Mouse (Mus musculus) hindbrain, embryonic 14.5 days (tissue): ENCODE measurements around the gene Ssh2. TPM values are rescaled to one million over a fixed set of nuclear protein-coding genes. Genes with fewer than 3 reads are reported as not detected.

Experiments used
- ATAC-seq: fragments of 200-750 bp; cut with Nextera tagmentation; 2 replicates; pipeline ENCODE4 v1.8.0; 2017; ENCODE audit warnings: moderate number of reproducible peaks, mild to moderate bottlenecking, moderate TSS enrichment, moderate library complexity; ENCODE audit not compliant: low FRiP score
- DNase-seq: peaks from one replicate; pipeline ENCODE4 v3.0.0-alpha.2; 2015; ENCODE audit warnings: low spot score
- H3K27ac ChIP-seq: fragments of 300-500 bp; sonication (generic); 2 replicates; pipeline ENCODE4 v1.5.1; 2014; ENCODE audit warnings: mild to moderate bottlenecking, moderate library complexity
- H3K27me3 ChIP-seq: fragments of 300-500 bp; sonication (generic); 2 replicates; pipeline ENCODE4 v1.6.1; 2014; ENCODE audit warnings: mild to moderate bottlenecking, low read length, mixed read lengths; ENCODE audit not compliant: control insufficient read depth, insufficient read depth
- H3K36me3 ChIP-seq: fragments of 300-500 bp; sonication (generic); replicated peaks from 2 replicates; pipeline ENCODE4 v1.6.1; 2014; ENCODE audit not compliant: control insufficient read depth, insufficient read depth
- H3K4me1 ChIP-seq: fragments of 300-500 bp; sonication (generic); replicated peaks from 2 replicates; pipeline ENCODE4 v1.6.1; 2014; ENCODE audit warnings: antibody characterized with exemption, low read length, mixed read lengths; ENCODE audit not compliant: control insufficient read depth, insufficient read depth
- H3K4me2 ChIP-seq: fragments of 300-500 bp; sonication (generic); replicated peaks from 2 replicates; pipeline ENCODE4 v1.6.1; 2014; ENCODE audit warnings: mild to moderate bottlenecking, moderate library complexity
- H3K4me3 ChIP-seq: fragments of 300-500 bp; sonication (generic); replicated peaks from 2 replicates; pipeline ENCODE4 v1.5.1; 2014; ENCODE audit warnings: mild to moderate bottlenecking, low read length
- H3K9ac ChIP-seq: fragments of 300-500 bp; sonication (generic); 2 replicates; pipeline ENCODE4 v1.6.1; 2014
- H3K9me3 ChIP-seq: fragments of 300-500 bp; sonication (generic); 2 replicates; pipeline ENCODE4 v1.6.1; 2016; ENCODE audit warnings: low read length; ENCODE audit not compliant: control insufficient read depth
- WGBS: fragments of 180-500 bp; shearing (Covaris S2); extraction: QIAGEN DNeasy Blood & Tissue Kit; methylation state at CpG from one replicate; pipeline ENCODE4 v1.1.7; 2014; 5-methylcytosine and 5-hydroxymethylcytosine counted together
- polyA plus RNA-seq: library from polyadenylated mRNA; unstranded; fragments of >200 nt; fragmentation: Nextera tagmentation; extraction: Ambion mirVana; gene quantifications from 2 replicates; pipeline ENCODE4 v1.2.1, GENCODE M21; 2014

Gene Ssh2
- polyA plus RNA-seq, 1 experiment from 2014 or later = 23.2 TPM

- Histone ChIP-seq H3K36me3 (no peaks in the 10 kb centered on the region), H3K4me1 (no peaks in the 10 kb centered on the region), H3K4me2 (no peak within 1 kb of the TSS), H3K9ac (no peak within 1 kb of the TSS), H3K27ac (no peak within 1 kb of the TSS), H3K27me3 (no peaks in the 10 kb centered on the region), H3K4me3 (no peak within 1 kb of the TSS), H3K9me3 (no peaks in the 10 kb centered on the region)
- DNase-seq (no peak), ATAC-seq (no peak)
- 92% methylated on average over 6 of the region's 6 CpGs for WGBS
These were observed 27.2 kb upstream of the Ssh2 start, which contains the start of gene Efcab5 for GRCm38 (mm10) chr11:77188868-77189267. Efcab5 (minus strand) TSS chr11:77188968.

DNA sequence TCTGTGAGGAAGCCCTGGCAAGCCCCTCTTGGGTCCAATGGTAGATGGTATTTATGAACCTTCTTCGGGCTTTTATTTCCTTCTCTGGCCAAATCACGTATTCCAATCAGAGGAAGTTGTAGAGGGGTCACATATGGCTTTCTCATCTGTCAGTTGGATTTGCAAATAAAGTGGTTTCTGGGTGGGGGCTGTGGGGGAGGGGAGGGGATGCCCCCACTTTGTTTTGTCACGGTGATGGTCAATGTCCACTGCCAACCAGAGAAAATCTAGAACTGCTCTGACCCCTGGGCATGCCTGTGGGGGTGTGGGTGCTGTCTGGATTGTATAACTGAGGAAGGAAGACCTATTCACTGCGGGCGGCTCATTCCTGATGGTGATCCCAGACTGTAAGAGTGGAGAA lies 22.7 kb upstream of the Ssh2 start:
- H3K27me3 ChIP-seq = no peaks in the 10 kb centered on the region
- no peak overlapping the region for H3K27ac ChIP-seq
- H3K4me1 ChIP-seq = no peaks in the 10 kb centered on the region
- no peak overlapping the region for H3K4me3 ChIP-seq
- H3K36me3 ChIP-seq = no peaks in the 10 kb centered on the region
- H3K9me3 ChIP-seq = no peaks in the 10 kb centered on the region
- H3K9ac ChIP-seq = no peak overlapping the region
- DNase-seq = no peak
- whole genome bisulfite sequencing = 57% methylated on average over 5 of the region's 5 CpGs
- ATAC-seq = no peak
- no peak overlapping the region for H3K4me2 ChIP-seq

DNA sequence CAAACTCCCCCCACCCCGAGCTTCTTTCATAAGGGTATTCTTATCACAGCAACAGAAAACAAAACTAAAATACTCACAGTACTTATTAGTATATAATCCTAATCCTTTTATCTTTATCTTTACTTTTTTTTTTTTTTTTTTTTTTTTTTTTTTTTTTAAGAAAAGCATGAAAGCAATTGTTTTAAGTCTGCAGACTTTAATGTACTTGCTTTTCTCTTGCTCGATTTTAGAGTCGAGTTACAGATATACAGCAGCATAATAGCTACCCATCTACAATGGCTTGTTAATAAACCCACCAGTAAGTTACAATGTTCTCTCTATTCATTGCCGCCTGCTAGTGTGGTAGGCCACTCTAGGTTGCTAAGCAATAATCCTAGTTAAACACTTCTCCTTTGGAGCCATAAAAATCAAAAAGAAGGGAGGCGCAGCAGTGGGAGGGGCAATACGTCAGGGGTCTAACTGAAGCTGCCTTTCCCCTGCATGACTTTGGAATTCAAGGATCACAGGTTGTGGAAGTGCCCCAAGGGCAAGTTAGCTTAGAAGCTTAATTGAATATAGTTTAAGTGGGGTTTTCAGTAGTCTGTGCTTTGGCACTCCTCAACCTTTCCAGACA lies 22.0 kb upstream of the Ssh2 start:
- no peak overlapping the region for H3K27ac ChIP-seq

DNA sequence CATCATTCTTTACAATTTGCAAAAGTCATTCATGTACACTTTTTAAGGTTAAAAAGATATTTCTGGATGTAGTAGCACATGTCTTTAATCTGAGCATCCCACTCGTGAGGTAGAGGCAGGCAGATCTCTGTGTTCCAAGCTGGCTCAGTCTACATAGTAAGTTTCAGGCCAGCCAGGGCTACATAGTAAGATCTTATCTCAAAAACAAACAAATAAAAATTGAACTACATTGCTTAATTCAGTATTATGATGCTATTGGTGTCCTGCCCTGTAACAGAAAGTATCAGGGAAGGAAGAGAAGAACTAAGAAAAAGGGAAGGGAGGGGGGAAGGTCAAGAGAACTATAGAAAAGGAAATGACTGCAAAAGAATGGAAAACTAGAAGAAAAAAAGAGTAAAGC lies 21.3 kb upstream of the Ssh2 start:
- Histone ChIP-seq H3K27ac (no peak overlapping the region), H3K4me1 (no peaks in the 10 kb centered on the region), H3K27me3 (no peaks in the 10 kb centered on the region), H3K9ac (no peak overlapping the region), H3K4me3 (no peak overlapping the region), H3K36me3 (no peaks in the 10 kb centered on the region), H3K4me2 (no peak overlapping the region), H3K9me3 (no peaks in the 10 kb centered on the region)
- DNase-seq = no peak
- 87% methylated on average over 1 of the region's 1 CpGs for WGBS
- no peak for ATAC-seq

More for the DNA sequence above, 22.0 kb upstream of the Ssh2 start:
- Histone ChIP-seq H3K36me3 (no peaks in the 10 kb centered on the region), H3K4me3 (no peak overlapping the region), H3K4me1 (no peaks in the 10 kb centered on the region), H3K9ac (no peak overlapping the region), H3K9me3 (no peaks in the 10 kb centered on the region), H3K27me3 (no peaks in the 10 kb centered on the region), H3K4me2 (no peak overlapping the region)
- WGBS = 36% methylated on average over 6 of the region's 6 CpGs
- ATAC-seq (no peak), DNase-seq (no peak)

- 79% methylated on average over 11 of the region's 11 CpGs for WGBS
- no peak overlapping the region for H3K4me2 ChIP-seq
These were observed 20.6 kb upstream of the Ssh2 start for GRCm38 (mm10) chr11:77195360-77196109.

DNA sequence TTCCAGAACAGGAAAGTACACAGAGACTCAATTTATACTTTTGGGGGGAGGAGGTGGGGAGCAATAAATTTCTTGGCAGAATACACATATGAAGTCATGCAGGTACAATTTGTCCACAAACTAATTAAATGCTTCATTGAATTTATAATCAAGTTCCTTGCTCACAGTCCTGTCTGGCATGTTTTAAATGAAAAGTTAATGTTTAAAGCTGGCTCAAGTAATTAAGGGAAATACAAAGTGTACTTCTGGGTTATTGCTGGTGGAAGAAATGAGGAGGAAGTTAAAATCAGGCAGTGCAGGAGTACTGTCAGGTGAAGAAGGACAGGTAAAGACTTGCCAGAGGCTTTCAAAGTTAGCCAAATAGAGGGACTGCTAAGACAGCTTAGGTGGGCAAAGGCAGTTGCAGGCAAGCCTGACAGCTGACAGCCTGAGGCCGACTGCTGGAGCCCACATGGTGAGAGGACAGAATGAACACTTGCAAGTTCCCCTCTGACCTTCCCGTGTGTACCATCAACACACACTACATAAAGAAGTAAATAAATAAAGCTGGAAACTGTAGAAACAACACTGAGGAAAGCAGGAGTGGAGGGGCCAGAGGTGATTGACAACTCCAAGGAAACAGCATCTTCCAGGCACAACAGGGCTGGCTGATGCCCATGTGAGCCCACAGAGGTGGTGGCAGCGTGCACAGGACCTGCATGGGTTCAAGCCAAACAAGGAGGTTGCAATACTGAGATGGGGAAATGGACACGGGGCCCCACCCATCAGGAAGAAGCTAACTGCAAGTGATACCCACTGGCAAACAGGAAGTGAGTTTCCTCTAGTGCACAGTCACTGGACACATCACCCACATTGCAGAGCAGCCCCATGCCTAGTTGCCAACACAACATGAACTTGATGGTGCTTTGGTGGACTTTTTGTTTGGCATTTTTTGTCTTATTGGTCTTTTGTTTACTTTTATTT lies 19.6 kb upstream of the Ssh2 start:
- Histone ChIP-seq H3K4me3 (no peak overlapping the region), H3K9me3 (no peaks in the 10 kb centered on the region), H3K36me3 (no peaks in the 10 kb centered on the region), H3K4me2 (no peak overlapping the region), H3K27ac (no peak overlapping the region), H3K4me1 (no peaks in the 10 kb centered on the region), H3K27me3 (no peaks in the 10 kb centered on the region), H3K9ac (no peak overlapping the region)
- WGBS = 54% methylated on average over 4 of the region's 4 CpGs
- DNase-seq (no peak), ATAC-seq (no peak)

More at GRCm38 (mm10) chr11:77195360-77196109, 20.6 kb upstream of the Ssh2 start:
- no peak overlapping the region for H3K9ac ChIP-seq
- H3K27ac ChIP-seq = no peak overlapping the region
- H3K4me1 ChIP-seq = no peaks in the 10 kb centered on the region
- H3K4me3 ChIP-seq = no peak overlapping the region
- H3K36me3 ChIP-seq = no peaks in the 10 kb centered on the region
- H3K27me3 ChIP-seq = no peaks in the 10 kb centered on the region
- ATAC-seq (no peak), DNase-seq (no peak)
- H3K9me3 ChIP-seq = no peaks in the 10 kb centered on the region

DNA sequence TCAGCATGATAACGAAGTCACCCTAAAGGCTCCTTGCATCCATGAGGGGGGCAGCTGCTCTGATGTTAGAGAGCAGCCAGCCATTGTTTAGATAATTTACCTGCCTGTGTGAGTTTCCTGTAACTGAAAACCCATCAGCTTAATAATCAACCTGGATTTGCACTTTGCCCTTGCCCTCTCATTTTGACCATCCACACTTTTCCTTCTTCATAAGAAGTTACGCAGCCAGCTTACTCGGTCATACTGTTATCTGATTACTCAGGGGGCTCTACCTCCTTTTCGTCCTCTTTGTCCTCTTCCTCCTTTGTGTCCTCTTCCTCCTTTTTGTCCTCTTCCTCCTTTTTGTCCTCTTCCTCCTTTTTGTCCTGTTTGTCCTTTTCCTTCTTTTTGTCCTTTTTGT lies 16.5 kb upstream of the Ssh2 start:
- Histone ChIP-seq H3K9ac (no peak overlapping the region), H3K36me3 (no peaks in the 10 kb centered on the region), H3K27me3 (no peaks in the 10 kb centered on the region), H3K4me2 (no peak overlapping the region), H3K4me1 (no peaks in the 10 kb centered on the region), H3K27ac (no peak overlapping the region), H3K4me3 (no peak overlapping the region), H3K9me3 (no peaks in the 10 kb centered on the region)
- DNase-seq (no peak), ATAC-seq (no peak)
- 43% methylated on average over 4 of the region's 4 CpGs for WGBS

DNA sequence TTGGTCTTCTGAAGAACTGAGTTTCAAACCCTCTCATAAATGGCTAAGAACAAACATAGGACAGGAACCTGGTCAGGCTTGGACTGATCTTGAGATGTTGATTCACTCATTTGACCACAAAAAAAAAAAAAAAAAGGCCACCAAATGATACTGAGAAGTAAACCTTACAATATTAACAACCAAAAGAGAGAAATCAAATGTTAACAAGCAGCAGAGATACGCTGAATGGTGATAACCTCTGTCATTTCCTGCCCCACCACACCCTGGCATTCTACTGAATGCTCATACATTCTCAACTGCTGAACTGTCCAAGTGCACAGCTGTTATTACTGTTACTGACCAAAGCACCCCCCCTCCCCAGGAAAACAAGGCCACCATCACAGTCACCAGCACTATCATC lies 15.4 kb upstream of the Ssh2 start:
- no peaks in the 10 kb centered on the region for H3K36me3 ChIP-seq
- no peaks in the 10 kb centered on the region for H3K9me3 ChIP-seq
- 86% methylated on average over 1 of the region's 1 CpGs for WGBS
- H3K9ac ChIP-seq = no peak overlapping the region
- H3K4me2 ChIP-seq = no peak overlapping the region
- H3K4me1 ChIP-seq = no peaks in the 10 kb centered on the region
- H3K4me3 ChIP-seq = no peak overlapping the region
- ATAC-seq (no peak), DNase-seq (no peak)
- H3K27ac ChIP-seq = no peak overlapping the region
- no peaks in the 10 kb centered on the region for H3K27me3 ChIP-seq

DNA sequence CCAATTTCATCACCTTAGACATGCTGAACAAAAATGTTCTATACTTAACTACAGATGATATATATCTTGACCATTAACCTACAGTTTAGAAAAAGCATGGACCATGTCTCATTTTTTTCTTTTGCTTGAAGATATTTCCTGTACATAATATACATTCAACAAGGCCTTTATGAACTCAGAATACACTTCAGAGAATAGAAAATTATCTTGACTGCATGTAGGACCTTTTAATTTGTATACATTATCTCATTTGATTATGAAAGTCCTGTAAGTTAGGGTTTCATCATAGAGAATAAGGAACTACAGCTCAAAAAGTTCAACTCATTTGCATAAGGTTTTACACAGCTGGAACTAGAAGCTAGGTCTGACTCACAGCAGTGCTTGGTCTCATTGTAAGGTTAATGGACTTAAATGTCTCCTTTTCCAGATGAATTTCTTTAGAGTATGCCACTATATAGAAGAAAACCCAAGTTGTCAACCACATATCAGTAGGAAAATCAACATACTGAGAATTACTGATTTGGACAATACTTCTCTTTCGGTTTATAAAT lies 1.9 kb upstream of the Ssh2 start:
- ATAC-seq (no peak), DNase-seq (no peak)
- Histone ChIP-seq H3K4me3 (no peak overlapping the region), H3K4me2 (no peak overlapping the region), H3K27me3 (no peaks in the 10 kb centered on the region), H3K36me3 (no peaks in the 10 kb centered on the region), H3K9me3 (no peaks in the 10 kb centered on the region), H3K4me1 (peaks cover 21% of the 10 kb centered on the region), H3K9ac (no peak overlapping the region), H3K27ac (no peak overlapping the region)
- WGBS = 100% methylated on average over 1 of the region's 1 CpGs
